In the genomic region with DNA sequence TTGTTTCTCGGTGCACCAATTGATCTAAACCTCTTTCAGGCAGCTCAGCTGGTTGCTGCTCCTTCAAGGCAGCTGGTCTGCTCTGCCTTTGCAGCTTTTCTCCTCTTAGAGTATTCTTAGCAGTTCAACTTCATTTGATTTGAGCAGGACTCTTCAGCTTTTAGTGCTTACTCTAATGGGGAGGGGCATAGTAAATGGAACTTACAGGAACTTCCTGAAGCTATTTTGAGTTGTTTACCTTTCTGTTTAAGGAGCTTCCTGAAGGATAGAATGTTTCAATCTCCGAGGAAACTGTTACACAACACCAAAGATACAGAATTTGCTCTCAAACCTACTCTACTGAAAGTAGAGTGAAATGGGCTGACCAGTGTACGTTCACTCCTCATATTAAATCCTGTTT, we compare ENCODE assay signal across 20 mouse cellular contexts.
"Had no signal": no experiment of that assay in that cellular context is flagged by ENCODE, and none has a peak within 500 bp of the region (broad histone marks: within the 10 kb centered on the region; RNA-seq: fewer than 3 reads in every experiment).

No protein-coding gene starts in this region.

- H3K4me1 ChIP-seq: liver, embryonic 13.5 days; liver, embryonic 15.5 days; lung, embryonic 15.5 days; megakaryocyte, embryonic 14.5 days; midbrain, embryonic 13.5 days; neural tube, embryonic 13.5 days; neural tube, embryonic 15.5 days had no signal

- H3K9ac ChIP-seq: liver, embryonic 13.5 days; liver, embryonic 15.5 days; liver, postnatal 0 days; lung, embryonic 15.5 days; midbrain, embryonic 13.5 days; midbrain, embryonic 15.5 days; neural tube, embryonic 13.5 days; neural tube, embryonic 15.5 days had no signal

- ATAC-seq: liver, postnatal 0 days; midbrain, embryonic 13.5 days; midbrain, embryonic 15.5 days had no signal

- H3K9me3 ChIP-seq: liver, embryonic 13.5 days; liver, embryonic 15.5 days; lung, embryonic 15.5 days; megakaryocyte, embryonic 14.5 days; midbrain, embryonic 13.5 days; midbrain, embryonic 15.5 days; neural tube, embryonic 13.5 days; neural tube, embryonic 15.5 days had no signal

- H3K27ac ChIP-seq: liver, embryonic 13.5 days; liver, embryonic 15.5 days; lung, embryonic 15.5 days; macrophage; midbrain, embryonic 13.5 days; midbrain, embryonic 15.5 days; neural tube, embryonic 13.5 days; neural tube, embryonic 15.5 days had no signal

- H3K4me2 ChIP-seq: liver, embryonic 11.5 days; liver, embryonic 13.5 days; liver, embryonic 15.5 days; lung, embryonic 15.5 days; midbrain, embryonic 11.5 days; midbrain, embryonic 13.5 days; midbrain, embryonic 15.5 days; neural tube, embryonic 13.5 days; neural tube, embryonic 15.5 days had no signal

- DNase-seq: liver, embryonic 13.5 days; liver, postnatal 0 days; retina, postnatal 1 day; right cerebral cortex, adult 18-20 months; right cerebral cortex, postnatal 25 days; right cerebral cortex, postnatal 4 days; spleen, adult 18-20 months; thymus, adult 18-20 months; thymus, postnatal 14 days; thymus, postnatal 36 days had no signal

- H3K4me3 ChIP-seq: liver, embryonic 13.5 days; liver, embryonic 15.5 days; lung, embryonic 15.5 days; megakaryocyte, embryonic 14.5 days; midbrain, embryonic 13.5 days; midbrain, embryonic 15.5 days; neural tube, embryonic 13.5 days; neural tube, embryonic 15.5 days had no signal

- H3K36me3 ChIP-seq: liver, embryonic 13.5 days; liver, embryonic 15.5 days; lung, embryonic 15.5 days; midbrain, embryonic 13.5 days; midbrain, embryonic 15.5 days; neural tube, embryonic 13.5 days; neural tube, embryonic 15.5 days had no signal

- H3K27me3 ChIP-seq: liver, embryonic 13.5 days; liver, embryonic 15.5 days; lung, embryonic 15.5 days; megakaryocyte, embryonic 14.5 days; midbrain, embryonic 13.5 days; midbrain, embryonic 15.5 days; neural tube, embryonic 13.5 days; neural tube, embryonic 15.5 days had no signal
